Comparison of ENCODE assay signal across 11 mouse cellular contexts in the genomic region with DNA sequence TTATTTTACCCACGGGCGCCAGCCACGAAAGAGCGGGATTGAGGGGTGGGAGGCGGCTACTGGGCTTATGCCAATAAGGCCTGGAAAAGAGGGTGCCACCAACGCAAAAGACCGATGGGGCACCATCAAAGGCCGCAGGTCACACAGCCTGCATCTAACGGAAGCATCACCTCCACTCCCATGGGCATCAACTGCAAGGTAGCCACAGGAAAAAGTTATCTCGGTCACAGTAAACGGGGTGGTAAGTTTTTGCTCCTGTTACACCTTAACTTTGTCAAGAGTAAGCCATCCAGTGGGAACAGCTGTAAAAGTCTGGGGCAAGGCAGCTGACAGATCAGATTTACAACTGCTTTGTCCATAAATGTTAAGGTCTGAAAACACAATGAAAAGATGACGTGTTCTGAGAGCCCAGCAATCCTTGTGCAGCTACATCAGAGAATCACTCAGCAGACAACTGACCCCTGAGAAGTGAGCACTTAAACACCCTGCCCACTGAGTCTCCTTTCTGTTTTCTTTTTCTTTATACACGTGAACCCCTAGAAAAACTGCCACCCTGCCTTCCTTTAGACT. TPM values are rescaled to one million over a fixed set of nuclear protein-coding genes. Genes with fewer than 3 reads are reported as not detected.
A peak's percentile ranks its signal among the peaks of the same experiment; 100 is the strongest.
DNase-seq lines count a peak whose midpoint lies in the region; ATAC-seq lines count a peak whose summit lies in the region.
"Had no signal": no experiment of that assay in that cellular context is flagged by ENCODE, and none has a peak within 500 bp of the region (broad histone marks: within the 10 kb centered on the region; RNA-seq: fewer than 3 reads in every experiment).

No protein-coding gene starts in this region.

- H3K27ac ChIP-seq in heart, embryonic 15.5 days: no peak overlapping the region
- peak overlapping the region; percentile 80 for H3K27ac ChIP-seq in limb, embryonic 10.5 days
- peak overlapping the region; percentile 93 for H3K27ac ChIP-seq in neural tube, embryonic 13.5 days (replicated peaks)
- H3K27ac ChIP-seq in forebrain, embryonic 12.5 days: no peak overlapping the region
- H3K27ac ChIP-seq: forebrain, embryonic 15.5 days; left cerebral cortex, adult 2 months had no signal

- no peaks in the 10 kb centered on the region for H3K9me3 ChIP-seq in heart, embryonic 15.5 days (replicated peaks)
- H3K9me3 ChIP-seq in limb, embryonic 10.5 days (replicated peaks): no peaks in the 10 kb centered on the region
- no peaks in the 10 kb centered on the region for H3K9me3 ChIP-seq in neural tube, embryonic 13.5 days
- no peaks in the 10 kb centered on the region for H3K9me3 ChIP-seq in forebrain, embryonic 12.5 days
- H3K9me3 ChIP-seq: forebrain, embryonic 15.5 days had no signal

- peak overlapping the region; percentile 53 for H3K4me2 ChIP-seq in heart, embryonic 15.5 days
- peak overlapping the region; percentile 63 for H3K4me2 ChIP-seq in neural tube, embryonic 13.5 days
- no peak overlapping the region for H3K4me2 ChIP-seq in forebrain, embryonic 12.5 days
- H3K4me2 ChIP-seq: forebrain, embryonic 15.5 days had no signal

- H3K9ac ChIP-seq in heart, embryonic 15.5 days: no peak overlapping the region
- H3K9ac ChIP-seq in neural tube, embryonic 13.5 days: peak overlapping the region; percentile 76
- H3K9ac ChIP-seq in forebrain, embryonic 12.5 days: no peak overlapping the region
- H3K9ac ChIP-seq: forebrain, embryonic 15.5 days had no signal

- peaks cover 7% of the 10 kb centered on the region for H3K4me1 ChIP-seq in heart, embryonic 15.5 days (replicated peaks)
- H3K4me1 ChIP-seq in limb, embryonic 10.5 days: peaks cover 44% of the 10 kb centered on the region
- H3K4me1 ChIP-seq in neural tube, embryonic 13.5 days (replicated peaks): peaks cover 68% of the 10 kb centered on the region
- H3K4me1 ChIP-seq in forebrain, embryonic 12.5 days: no peaks in the 10 kb centered on the region

- 0 out of 2 replicates have a peak overlapping the region, but pooled peaks have one; percentile 32 for H3K4me3 ChIP-seq in heart, embryonic 15.5 days
- peak overlapping the region; percentile 54 for H3K4me3 ChIP-seq in limb, embryonic 10.5 days
- peak overlapping the region; percentile 28 for H3K4me3 ChIP-seq in neural tube, embryonic 13.5 days
- no peak overlapping the region for H3K4me3 ChIP-seq in forebrain, embryonic 12.5 days (replicated peaks)
- H3K4me3 ChIP-seq: forebrain, embryonic 15.5 days; left cerebral cortex, adult 2 months had no signal

- WGBS in heart, embryonic 15.5 days: 17% methylated on average over 13 of the region's 13 CpGs
- WGBS in limb, embryonic 10.5 days: 1% methylated on average over 13 of the region's 13 CpGs
- 4% methylated on average over 13 of the region's 13 CpGs for WGBS in neural tube, embryonic 13.5 days
- WGBS in forebrain, embryonic 12.5 days: 4% methylated on average over 13 of the region's 13 CpGs

- peaks cover 81% of the 10 kb centered on the region for H3K27me3 ChIP-seq in heart, embryonic 15.5 days
- peaks cover 69% of the 10 kb centered on the region for H3K27me3 ChIP-seq in limb, embryonic 10.5 days (ENCODE audit: low read depth, poor library complexity, severe bottlenecking)
- H3K27me3 ChIP-seq in neural tube, embryonic 13.5 days: no peaks in the 10 kb centered on the region
- H3K27me3 ChIP-seq in forebrain, embryonic 12.5 days: peaks cover 78% of the 10 kb centered on the region

- no peak for DNase-seq in heart, adult 18-20 months
- peak; percentile 71 for DNase-seq in embryo, embryonic 10.5 days (ENCODE audit: low spot score)
- DNase-seq in limb, embryonic 10.5 days (ENCODE audit: low spot score): no peak
- DNase-seq in cerebellum, postnatal 36 days: no peak
- DNase-seq in cerebellum, adult 9-10 months: no peak
- DNase-seq: thymus, postnatal 14 days had no signal

- no peaks in the 10 kb centered on the region for H3K36me3 ChIP-seq in heart, embryonic 15.5 days
- no peaks in the 10 kb centered on the region for H3K36me3 ChIP-seq in limb, embryonic 10.5 days
- no peaks in the 10 kb centered on the region for H3K36me3 ChIP-seq in neural tube, embryonic 13.5 days
- H3K36me3 ChIP-seq in forebrain, embryonic 12.5 days (replicated peaks): no peaks in the 10 kb centered on the region
- H3K36me3 ChIP-seq: forebrain, embryonic 15.5 days had no signal

- ATAC-seq in heart, embryonic 15.5 days (replicated peaks; ENCODE audit: insufficient number of reproducible peaks, insufficient read depth, low FRiP score, low read depth): no peak
- ATAC-seq in neural tube, embryonic 13.5 days (ENCODE audit: low read depth): no peak; the same call in 1 of the 2 replicates
- ATAC-seq in forebrain, embryonic 12.5 days (ENCODE audit: low FRiP score): no peak
- ATAC-seq: forebrain, embryonic 15.5 days had no signal

RNA-seq across cellular contexts. Expression of a gene that starts 5.6 kb away (rescaled TPM):
- polyA plus RNA-seq in heart, embryonic 15.5 days (2015; fragmentation: Nextera tagmentation; extraction: Ambion mirVana): 13.5 and 21.8 TPM in 2 replicates
- 10 to 100 TPM in 1 of 2 experiments, 1 to 10 TPM in 1; 8.5 to 12.6 TPM for total RNA-seq in heart, adult 18-20 months (2021)
- 16.4 and 19.3 TPM in 2 replicates for polyA plus RNA-seq in limb, embryonic 10.5 days (2016; fragmentation: Nextera tagmentation; extraction: Ambion mirVana)
- polyA plus RNA-seq in neural tube, embryonic 13.5 days (2015; fragmentation: Nextera tagmentation; extraction: Ambion mirVana): 37.0 and 44.6 TPM in 2 replicates
- polyA plus RNA-seq in forebrain, embryonic 12.5 days (2016; fragmentation: Nextera tagmentation; extraction: Ambion mirVana): 5.7 and 6.6 TPM in 2 replicates

Comparison
In these comparisons a context has a peak if more than half of its experiments do, and no peak if none do; other contexts are left out.
1. H3K27ac ChIP-seq: peak in limb, embryonic 10.5 days (single experiment) and neural tube, embryonic 13.5 days (single experiment); none in heart, embryonic 15.5 days (single experiment) and forebrain, embryonic 12.5 days (single experiment).